Mouse (Mus musculus) thymus, postnatal 36 days (tissue): Measurements from ENCODE around the gene Olfr1510.
A peak's percentile ranks its signal among the peaks of the same experiment; 100 is the strongest.
"Not testable (repeated sequence)": the region's sequence is repeated elsewhere in the genome, so short reads cannot be mapped to it uniquely, and the experiment has no call there.

ENCODE experiments used
- DNase-seq, 2 experiments: peaks; one replicate each; pipeline ENCODE4 v3.0.0; 2022; ENCODE audit warnings: mixed read lengths in 2 of 2

Olfr1510 gene

DNA sequence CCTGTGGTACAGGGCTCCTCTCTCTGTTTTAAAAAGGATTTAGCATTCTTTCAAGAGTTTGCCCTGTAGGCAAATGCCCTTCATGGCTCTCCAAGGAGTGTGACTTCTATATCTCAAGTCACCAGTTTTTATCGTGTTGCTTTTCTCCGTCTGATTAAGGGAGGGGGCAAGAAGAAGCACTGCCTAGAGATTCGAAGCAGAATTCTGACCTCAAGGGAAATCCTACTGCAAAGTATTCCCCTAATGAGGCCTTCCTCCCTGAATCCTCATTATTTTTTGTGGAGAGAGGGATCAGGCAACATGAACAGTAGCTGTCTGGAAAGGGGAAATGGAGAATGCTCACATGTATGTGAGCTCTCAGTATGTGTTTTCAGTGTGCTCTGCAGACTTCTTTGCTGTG is at the start of gene Olfr1510:
Gene Olfr1510, minus strand, starts transcription at position 101 of the 400 bp plus-strand sequence.
- DNase-seq: no peak

DNA sequence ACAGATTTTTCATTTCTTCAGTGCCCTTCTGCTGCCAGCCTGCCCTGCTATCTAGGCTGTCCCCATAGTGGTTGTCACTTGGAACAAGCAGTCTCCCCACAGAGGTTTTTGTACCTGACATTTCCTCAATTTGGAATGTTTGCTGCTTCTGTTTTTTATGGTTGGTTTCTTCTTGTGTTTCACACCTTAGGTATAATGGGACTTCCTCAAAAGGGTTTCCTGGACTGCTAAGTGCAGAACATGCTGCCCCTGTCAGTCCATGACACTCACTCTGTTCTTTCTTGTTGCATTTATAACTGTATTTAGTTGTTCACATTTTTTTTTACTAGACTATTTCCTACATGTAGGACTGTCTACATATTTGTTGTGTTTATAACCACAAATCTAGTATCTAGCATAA is 47.8 kb upstream of the Olfr1510 start:
- DNase-seq: no peak

- peak; percentile 18 to 24 for DNase-seq
Measured at GRCm38 (mm10) chr14:52451138-52451537, 37.0 kb upstream of the Olfr1510 start.

- no peak for DNase-seq
Measured at GRCm38 (mm10) chr14:52442690-52443089, 28.5 kb upstream of the Olfr1510 start, which contains the start of gene Olfr1509. Olfr1509 (plus strand) TSS chr14:52442990.

GRCm38 (mm10) chr14:52427686-52428085 is 13.5 kb upstream of the Olfr1510 start:
- peak; percentile 74 to 88 for DNase-seq

DNA sequence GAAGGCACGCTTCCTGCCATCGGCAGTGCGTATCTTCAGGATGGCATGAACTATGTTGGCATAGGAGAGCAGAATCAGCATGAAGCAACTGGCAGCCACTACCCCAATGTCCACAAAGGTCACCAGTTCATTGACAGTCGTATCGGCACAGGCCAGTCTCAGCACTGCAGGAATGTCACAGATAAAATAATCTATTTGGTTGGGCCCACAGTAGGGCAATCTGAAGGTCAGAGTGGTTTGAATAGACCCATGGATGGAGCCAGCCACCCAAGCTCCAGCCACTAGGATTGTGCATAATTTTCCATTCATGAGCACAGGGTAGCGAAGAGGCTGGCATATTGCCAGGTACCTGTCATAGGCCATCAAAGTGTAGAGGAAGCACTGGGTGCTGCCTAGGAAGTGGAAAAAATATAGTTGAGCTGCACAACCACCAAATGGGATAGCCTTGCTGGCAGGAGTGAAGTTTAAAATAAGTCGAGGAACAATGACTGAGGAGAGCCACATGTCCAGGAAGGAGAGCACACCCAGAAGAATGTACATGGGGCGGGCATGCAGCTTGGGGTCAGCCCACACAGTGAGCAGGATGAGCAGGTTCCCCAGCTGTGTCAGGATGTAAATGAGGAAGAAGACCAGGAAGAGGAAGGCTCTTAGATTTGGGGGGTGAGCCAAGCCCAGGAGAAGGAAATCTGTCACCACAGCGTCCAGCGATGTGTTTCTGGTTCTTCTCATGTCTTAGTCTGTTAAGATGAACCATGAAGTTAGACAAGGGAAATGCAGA is 3.8 kb downstream of the Olfr1510 start:
- DNase-seq: not testable (repeated sequence)

- DNase-seq: no peak
Measured at GRCm38 (mm10) chr14:52397279-52397678, 16.9 kb downstream of the Olfr1510 start, which contains the start of gene Olfr1511. Olfr1511 (minus strand) TSS chr14:52397379.

DNA sequence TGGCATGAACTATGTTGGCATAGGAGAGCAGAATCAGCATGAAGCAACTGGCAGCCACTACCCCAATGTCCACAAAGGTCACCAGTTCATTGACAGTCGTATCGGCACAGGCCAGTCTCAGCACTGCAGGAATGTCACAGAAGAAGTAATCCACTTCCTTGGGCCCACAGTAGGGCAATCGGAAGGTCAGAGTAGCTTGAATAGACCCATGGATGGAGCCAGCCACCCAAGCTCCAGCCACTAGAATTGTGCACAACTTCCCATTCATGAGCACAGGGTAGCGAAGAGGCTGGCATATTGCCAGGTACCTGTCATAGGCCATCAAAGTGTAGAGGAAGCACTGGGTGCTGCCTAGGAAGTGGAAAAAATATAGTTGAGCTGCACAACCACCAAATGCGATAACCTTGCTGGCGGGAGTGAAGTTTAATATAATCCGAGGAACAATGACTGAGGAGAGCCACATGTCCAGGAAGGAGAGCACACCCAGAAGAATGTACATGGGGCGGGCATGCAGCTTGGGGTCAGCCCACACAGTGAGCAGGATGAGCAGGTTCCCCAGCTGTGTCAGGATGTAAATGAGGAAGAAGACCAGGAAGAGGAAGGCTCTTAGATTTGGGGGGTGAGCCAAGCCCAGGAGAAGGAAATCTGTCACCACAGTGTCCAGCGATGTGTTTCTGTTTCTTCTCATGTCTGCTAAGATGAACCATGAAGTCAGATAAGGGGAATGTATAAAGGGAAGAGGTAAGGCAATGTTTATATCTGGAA is 23.9 kb downstream of the Olfr1510 start:
- peak in 1 of 2 experiments; percentile 14 for DNase-seq

GRCm38 (mm10) chr14:52379068-52379467 is 35.1 kb downstream of the Olfr1510 start, which contains the start of gene Olfr1512:
Olfr1512 (minus strand) TSS chr14:52379168.
- DNase-seq: no peak

DNA sequence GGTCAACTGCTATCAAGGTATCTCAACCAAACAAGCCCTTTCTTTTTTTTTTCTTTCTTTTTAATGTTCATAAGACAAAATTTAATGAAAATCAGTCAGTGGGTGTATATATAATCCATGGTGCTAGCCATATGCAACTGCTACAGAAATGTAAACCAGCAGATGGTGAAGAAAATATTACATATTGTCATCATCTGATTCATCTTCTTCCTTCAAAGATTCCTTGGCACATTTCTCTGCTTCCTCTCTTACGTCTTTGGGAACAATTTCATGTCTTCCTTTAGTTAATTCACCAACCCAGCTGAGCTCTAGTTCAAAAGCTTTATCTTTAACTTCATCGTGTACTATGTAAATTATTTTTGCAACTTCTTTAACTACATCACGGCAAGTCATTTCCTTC is 45.4 kb downstream of the Olfr1510 start:
- DNase-seq: no peak
